Mouse (Mus musculus): ENCODE results near the gene Anapc7.

Gene Anapc7

GRCm38 (mm10) chr5:122421271-122422068, at the start of gene Anapc7:
Anapc7 (plus strand) TSS chr5:122421693.
- peak; percentile 15 for DNase-seq (ENCODE audit: low read depth, low spot score)

GRCm38 (mm10) chr5:122372192-122372769, 49.2 kb upstream of the Anapc7 start, which contains the start of gene Fam216a:
Fam216a (minus strand) TSS chr5:122372364.
- DNase-seq (ENCODE audit: low read depth, low spot score): peak; percentile 100

- no peak for DNase-seq (ENCODE audit: low read depth, low spot score)
These were observed 48.6 kb upstream of the Anapc7 start for GRCm38 (mm10) chr5:122372878-122373277.

GRCm38 (mm10) chr5:122377101-122377833, 44.2 kb upstream of the Anapc7 start:
- no peak for DNase-seq (ENCODE audit: low read depth, low spot score)

GRCm38 (mm10) chr5:122378171-122378570, 43.3 kb upstream of the Anapc7 start:
- DNase-seq (ENCODE audit: low read depth, low spot score): no peak

GRCm38 (mm10) chr5:122379374-122380155, 41.9 kb upstream of the Anapc7 start:
- DNase-seq (ENCODE audit: low read depth, low spot score): peak; percentile 79

- DNase-seq (ENCODE audit: low read depth, low spot score): no peak
These were observed 31.5 kb upstream of the Anapc7 start for GRCm38 (mm10) chr5:122390006-122390405.

- DNase-seq (ENCODE audit: low read depth, low spot score): no peak
These were observed 30.8 kb upstream of the Anapc7 start for GRCm38 (mm10) chr5:122390671-122391070.

GRCm38 (mm10) chr5:122391178-122391785, 30.2 kb upstream of the Anapc7 start:
- no peak for DNase-seq (ENCODE audit: low read depth, low spot score)

GRCm38 (mm10) chr5:122391786-122392180, 29.7 kb upstream of the Anapc7 start, which contains the start of gene Arpc3:
Arpc3 (plus strand) TSS chr5:122391878.
- peak; percentile 94 for DNase-seq (ENCODE audit: low read depth, low spot score)

GRCm38 (mm10) chr5:122392227-122393004, 29.1 kb upstream of the Anapc7 start:
- no peak for DNase-seq (ENCODE audit: low read depth, low spot score)

GRCm38 (mm10) chr5:122393887-122394286, 27.6 kb upstream of the Anapc7 start:
- peak; percentile 83 for DNase-seq (ENCODE audit: low read depth, low spot score)

- DNase-seq (ENCODE audit: low read depth, low spot score): no peak
These were observed 24.7 kb upstream of the Anapc7 start for GRCm38 (mm10) chr5:122396791-122397190.

GRCm38 (mm10) chr5:122397495-122397894, 24.0 kb upstream of the Anapc7 start:
- no peak for DNase-seq (ENCODE audit: low read depth, low spot score)

GRCm38 (mm10) chr5:122399871-122400270, 21.6 kb upstream of the Anapc7 start:
- no peak for DNase-seq (ENCODE audit: low read depth, low spot score)

- DNase-seq (ENCODE audit: low read depth, low spot score): no peak
These were observed 20.7 kb upstream of the Anapc7 start for GRCm38 (mm10) chr5:122400628-122401302.

GRCm38 (mm10) chr5:122401303-122401640, 20.2 kb upstream of the Anapc7 start:
- peak; percentile 64 for DNase-seq (ENCODE audit: low read depth, low spot score)

- DNase-seq (ENCODE audit: low read depth, low spot score): no peak
These were observed 19.3 kb upstream of the Anapc7 start for GRCm38 (mm10) chr5:122402160-122402559.

GRCm38 (mm10) chr5:122402772-122403171, 18.7 kb upstream of the Anapc7 start:
- no peak for DNase-seq (ENCODE audit: low read depth, low spot score)

- DNase-seq (ENCODE audit: low read depth, low spot score): no peak
These were observed 18.1 kb upstream of the Anapc7 start for GRCm38 (mm10) chr5:122403362-122403761.

All from mesoderm, embryonic 11.5 days (tissue).